15 mouse cellular contexts compared by ENCODE assay signal in the genomic region with DNA sequence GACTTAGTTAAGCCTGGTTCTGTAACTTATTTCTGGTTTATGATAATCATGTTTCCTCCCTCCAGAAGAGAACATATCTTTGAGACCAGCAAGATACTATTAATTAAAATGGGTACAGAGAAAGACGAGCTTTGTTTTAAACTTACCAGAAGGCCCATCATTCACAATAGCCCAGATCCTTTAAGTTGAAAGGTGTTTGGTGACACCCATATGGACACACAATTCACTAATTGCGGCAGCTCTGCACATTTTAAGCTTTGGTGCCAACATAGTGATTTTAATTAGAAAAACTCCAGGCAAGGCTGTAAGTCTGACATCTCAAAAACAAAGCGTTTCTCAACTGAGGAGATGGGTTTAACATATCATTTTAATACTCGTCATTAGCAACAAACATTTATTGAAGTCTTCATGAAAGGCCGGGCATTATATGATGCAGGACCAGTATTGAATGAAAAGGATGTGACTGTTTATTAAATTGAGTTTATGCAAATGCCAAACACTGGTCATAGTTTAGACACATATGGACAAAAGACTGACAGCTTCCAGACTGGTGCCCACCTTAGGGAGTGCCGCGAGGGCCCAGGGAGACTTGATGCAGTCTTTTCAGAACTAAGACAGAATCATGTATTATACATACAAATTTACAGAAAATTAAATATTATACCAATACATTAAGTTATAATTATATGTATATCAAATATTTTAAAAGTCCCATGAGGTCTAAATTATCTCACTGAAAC.
"Had no signal": no experiment of that assay in that cellular context is flagged by ENCODE, and none has a peak within 500 bp of the region (broad histone marks: within the 10 kb centered on the region; RNA-seq: fewer than 3 reads in every experiment).

No protein-coding gene starts in this region.

- H3K9me3 ChIP-seq: megakaryocyte, embryonic 14.5 days; midbrain, embryonic 13.5 days; midbrain, embryonic 15.5 days; neural tube, embryonic 12.5 days; stomach, embryonic 15.5 days had no signal

- H3K9ac ChIP-seq: lung, embryonic 14.5 days; midbrain, embryonic 13.5 days; midbrain, embryonic 15.5 days; neural tube, embryonic 12.5 days; stomach, embryonic 15.5 days had no signal

- H3K4me3 ChIP-seq: megakaryocyte, embryonic 14.5 days; midbrain, embryonic 13.5 days; midbrain, embryonic 15.5 days; neural tube, embryonic 12.5 days; stomach, embryonic 15.5 days had no signal

- H3K27me3 ChIP-seq: megakaryocyte, embryonic 14.5 days; midbrain, embryonic 13.5 days; midbrain, embryonic 15.5 days; neural tube, embryonic 12.5 days; stomach, embryonic 15.5 days had no signal

- DNase-seq: lung, adult 18-20 months; lung, embryonic 14.5 days; lung, postnatal 10 days; lung, postnatal 4 days; right cerebral cortex, postnatal 14 days; thymus, adult 2 months; thymus, postnatal 25 days; thymus, postnatal 4 days had no signal

- H3K27ac ChIP-seq: midbrain, embryonic 13.5 days; midbrain, embryonic 15.5 days; neural tube, embryonic 12.5 days; stomach, embryonic 15.5 days; stomach, postnatal 0 days had no signal

- H3K4me2 ChIP-seq: lung, embryonic 14.5 days; midbrain, embryonic 11.5 days; midbrain, embryonic 13.5 days; midbrain, embryonic 15.5 days; neural tube, embryonic 12.5 days; stomach, embryonic 15.5 days had no signal

- H3K4me1 ChIP-seq: megakaryocyte, embryonic 14.5 days; stomach, embryonic 15.5 days had no signal

- ATAC-seq: midbrain, embryonic 13.5 days; midbrain, embryonic 15.5 days had no signal

- H3K36me3 ChIP-seq: midbrain, embryonic 13.5 days; midbrain, embryonic 15.5 days; neural tube, embryonic 12.5 days; stomach, embryonic 15.5 days had no signal
